Mouse (Mus musculus) layer of hippocampus, postnatal 36 days (tissue): ENCODE data around the gene Gm10188. TPM values are rescaled to one million over a fixed set of nuclear protein-coding genes. Genes with fewer than 3 reads are reported as not detected.
A peak's percentile ranks its signal among the peaks of the same experiment; 100 is the strongest.

Experiments used
- DNase-seq, 2 experiments: peaks; one replicate each; pipeline ENCODE4 v3.0.0; 2022
- total RNA-seq, 2 experiments: library from RNA; stranded (reverse); gene quantifications; 2 replicates each; pipeline ENCODE4 v1.2.3; 2021

The Gm10188 gene
- total RNA-seq = not detected

- no peak for DNase-seq
These were observed at the start of gene Gm10188 for GRCm38 (mm10) chr1:132229667-132230066. Gene Gm10188 (minus strand): TSS chr1:132229767.

DNA sequence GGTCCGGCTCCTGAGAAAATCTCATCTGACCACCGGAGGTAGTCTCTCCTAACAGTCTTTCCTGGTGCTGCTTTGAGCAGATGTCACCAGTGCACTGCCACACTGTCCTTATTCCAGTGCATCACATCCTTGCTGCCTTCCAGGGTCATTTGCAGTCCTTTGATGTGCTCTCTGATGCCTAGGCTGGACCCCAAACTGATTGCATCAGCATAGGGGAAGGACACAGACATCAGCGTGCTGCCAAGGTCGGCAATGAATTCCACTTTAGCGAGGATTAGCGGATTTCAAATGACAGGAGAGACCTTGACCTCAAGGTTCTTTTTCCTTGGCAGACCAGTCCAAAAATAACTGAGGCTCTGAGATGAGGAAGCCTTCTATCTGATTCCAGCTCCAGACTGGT, 47.6 kb upstream of the Gm10188 start:
- DNase-seq = no peak

GRCm38 (mm10) chr1:132276694-132277093, 47.1 kb upstream of the Gm10188 start:
- DNase-seq = no peak

DNA sequence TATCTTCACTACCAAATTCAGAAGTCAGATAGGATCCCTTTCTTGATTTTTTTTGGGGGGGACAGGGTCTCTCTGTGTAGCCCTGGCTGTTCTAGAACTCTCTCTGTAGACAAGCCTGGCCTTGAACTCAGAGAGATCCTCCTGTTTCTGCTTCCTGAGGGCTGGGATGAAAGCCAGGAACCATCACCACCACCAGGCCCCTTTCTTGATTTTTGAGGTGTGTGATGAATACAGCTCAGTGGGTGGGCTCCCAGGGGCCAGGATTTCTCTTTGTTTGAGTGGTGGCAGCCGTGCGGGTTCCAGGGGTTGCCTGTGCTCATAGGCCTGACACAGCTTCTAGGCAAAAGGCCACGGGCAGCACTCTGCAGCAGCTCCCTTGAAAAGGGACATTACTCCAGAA, 41.7 kb upstream of the Gm10188 start:
- no peak for DNase-seq

- no peak for DNase-seq
These were observed 39.0 kb upstream of the Gm10188 start for GRCm38 (mm10) chr1:132268418-132269060.

- DNase-seq = no peak
These were observed 38.4 kb upstream of the Gm10188 start for GRCm38 (mm10) chr1:132267959-132268358.

DNA sequence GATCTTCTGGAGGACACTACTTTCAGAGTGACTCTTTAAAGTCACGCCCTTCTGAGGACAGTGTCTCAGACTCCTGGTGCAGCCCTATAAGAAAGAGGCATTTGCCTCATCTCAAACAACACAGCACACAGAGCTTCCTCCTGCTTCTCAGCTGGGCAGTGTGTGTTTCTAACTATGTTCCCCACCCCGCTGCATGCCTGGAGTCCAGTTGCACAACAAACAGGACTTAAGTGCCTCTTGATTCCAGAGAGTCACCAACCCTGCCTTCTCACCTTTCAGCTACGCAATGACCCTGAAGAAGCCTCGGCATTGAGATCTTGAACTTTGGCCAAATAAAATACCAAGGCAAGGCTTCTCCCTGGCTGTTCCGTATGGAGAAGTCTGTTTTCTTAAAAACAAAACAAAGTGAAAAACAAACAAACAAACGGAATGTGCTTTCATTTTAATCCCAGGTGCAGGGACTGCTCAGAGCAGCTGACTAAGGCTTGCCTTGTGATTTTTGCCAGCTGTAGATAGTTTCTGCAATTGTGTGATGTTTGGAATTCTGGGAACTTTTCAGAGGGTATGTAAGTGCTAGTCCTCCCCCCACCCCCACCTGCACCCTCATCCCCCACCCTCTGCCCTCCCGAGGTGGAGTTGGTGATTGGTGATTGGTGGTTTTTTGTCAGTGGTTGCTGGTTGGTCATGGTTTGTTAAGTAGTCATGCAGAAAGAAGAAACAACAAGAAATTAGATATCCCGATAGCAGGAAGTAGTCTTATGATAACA, 37.4 kb upstream of the Gm10188 start:
- no peak for DNase-seq

GRCm38 (mm10) chr1:132265936-132266335, 36.4 kb upstream of the Gm10188 start:
- no peak for DNase-seq

- DNase-seq = no peak
These were observed 35.8 kb upstream of the Gm10188 start for GRCm38 (mm10) chr1:132265211-132265859.

DNA sequence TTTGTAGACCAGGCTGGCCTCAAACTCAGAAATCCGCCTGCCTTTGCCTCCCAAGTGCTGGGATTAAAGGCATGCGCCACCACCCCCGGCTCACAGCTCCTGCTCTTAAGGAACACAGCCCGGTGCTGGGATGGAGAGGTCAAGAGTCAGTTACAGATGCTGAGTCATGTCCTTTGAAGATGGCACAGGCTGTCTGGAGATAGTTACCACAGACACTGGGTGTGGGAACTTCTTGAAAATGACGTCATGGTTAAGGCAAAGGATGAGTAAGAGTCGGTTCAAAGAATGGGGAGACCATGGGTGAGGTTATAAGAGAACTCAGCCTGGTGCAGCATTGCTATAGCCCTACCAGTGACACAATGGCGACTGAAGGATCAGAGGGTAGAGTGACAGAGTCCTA, 35.0 kb upstream of the Gm10188 start:
- no peak for DNase-seq

DNA sequence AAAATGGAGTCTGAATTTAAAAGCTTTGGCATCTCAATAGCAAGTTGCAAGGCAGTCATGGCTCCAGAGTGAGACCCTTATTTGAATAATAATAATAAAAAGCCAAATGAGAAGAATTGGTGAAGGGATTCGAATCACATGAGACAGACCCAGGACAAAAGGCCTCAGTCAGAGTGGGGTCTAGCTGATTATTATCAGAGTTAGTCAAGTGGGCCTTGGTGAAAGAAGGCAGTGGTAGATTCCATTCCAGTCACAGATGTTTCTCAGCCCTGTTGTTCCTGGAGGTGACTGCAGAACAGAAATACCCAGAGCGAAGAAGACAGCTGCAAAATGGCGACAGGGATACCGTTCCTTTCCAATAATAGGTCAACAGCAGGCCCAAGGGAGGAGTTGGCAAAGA, 34.1 kb upstream of the Gm10188 start:
- no peak for DNase-seq

DNA sequence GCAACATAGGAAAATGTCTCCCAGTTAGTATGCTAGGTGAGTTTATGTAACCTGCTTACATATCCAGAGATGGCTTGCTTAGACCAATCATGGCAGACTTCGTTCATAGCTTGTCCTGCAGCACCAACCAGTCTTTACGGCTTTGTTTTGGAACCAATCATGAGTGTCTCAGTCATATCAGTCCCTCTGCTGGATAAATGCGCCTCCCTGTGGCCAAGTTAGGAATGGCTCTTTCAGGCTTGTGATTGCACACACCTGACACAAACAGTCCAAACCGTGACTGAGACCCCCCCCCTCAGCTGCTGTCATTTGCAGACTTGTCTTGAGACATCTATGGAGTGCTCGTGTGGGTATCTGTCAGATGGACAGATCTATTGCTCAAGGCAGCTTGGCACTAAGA, 31.5 kb upstream of the Gm10188 start:
- no peak for DNase-seq

DNA sequence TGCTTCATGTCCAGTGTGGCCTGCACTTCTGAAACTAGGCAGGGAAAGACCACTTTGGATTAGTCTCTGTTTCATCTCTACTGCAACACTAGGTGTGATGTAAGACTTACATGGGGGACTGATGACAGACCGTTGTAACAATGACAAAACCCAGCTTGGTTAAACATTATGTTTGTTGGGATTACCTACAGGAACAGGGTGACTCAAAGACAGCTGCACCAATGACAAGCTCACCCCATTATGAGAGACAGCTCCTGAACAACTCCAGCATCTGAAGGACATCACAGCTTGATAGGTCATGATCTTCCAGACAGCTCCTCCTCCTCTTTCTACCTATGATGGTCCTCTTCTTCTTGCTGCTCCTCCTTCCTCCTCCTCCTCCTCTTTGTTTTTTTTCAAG, 30.8 kb upstream of the Gm10188 start:
- DNase-seq = no peak

DNA sequence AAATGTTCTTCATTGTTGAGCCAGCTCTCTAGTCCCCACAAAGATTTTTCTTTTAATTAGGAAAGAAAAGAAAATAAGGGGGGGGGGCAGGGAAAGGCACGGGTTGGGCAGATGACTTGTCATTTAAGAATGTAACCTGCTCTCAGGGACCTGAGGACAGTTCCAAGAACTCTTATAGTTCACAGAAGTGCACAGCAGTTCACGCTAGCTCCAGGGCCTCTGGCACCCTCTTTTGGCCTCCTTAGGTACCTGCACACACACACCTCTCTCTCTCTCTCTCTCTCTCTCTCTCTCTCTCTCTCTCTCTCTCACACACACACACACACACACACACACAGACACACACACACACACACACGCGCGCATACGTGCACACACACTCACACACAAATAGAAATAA, 24.9 kb upstream of the Gm10188 start:
- no peak for DNase-seq

- DNase-seq = no peak
These were observed 17.1 kb upstream of the Gm10188 start for GRCm38 (mm10) chr1:132246641-132247040.

DNA sequence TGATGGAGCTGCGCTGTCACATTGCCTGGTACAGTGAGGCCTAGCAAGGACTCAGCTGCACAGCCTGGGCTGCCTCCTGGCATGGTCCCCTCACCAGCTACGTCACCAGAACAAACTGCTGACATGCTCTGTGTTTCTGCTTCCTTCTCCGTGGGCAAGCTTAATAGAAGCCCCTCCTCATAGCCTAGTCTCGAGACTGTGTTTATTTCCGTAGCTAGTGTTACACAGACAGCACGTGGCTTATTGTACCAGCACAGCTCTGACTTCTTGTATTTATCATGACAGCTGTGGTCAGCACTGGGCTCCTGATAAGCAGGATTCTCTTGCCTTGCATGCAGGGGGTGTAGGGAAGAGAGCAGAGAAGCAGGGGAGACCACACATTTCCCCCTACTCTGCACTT, 16.6 kb upstream of the Gm10188 start:
- peak in 1 of 2 experiments; percentile 33 for DNase-seq

DNA sequence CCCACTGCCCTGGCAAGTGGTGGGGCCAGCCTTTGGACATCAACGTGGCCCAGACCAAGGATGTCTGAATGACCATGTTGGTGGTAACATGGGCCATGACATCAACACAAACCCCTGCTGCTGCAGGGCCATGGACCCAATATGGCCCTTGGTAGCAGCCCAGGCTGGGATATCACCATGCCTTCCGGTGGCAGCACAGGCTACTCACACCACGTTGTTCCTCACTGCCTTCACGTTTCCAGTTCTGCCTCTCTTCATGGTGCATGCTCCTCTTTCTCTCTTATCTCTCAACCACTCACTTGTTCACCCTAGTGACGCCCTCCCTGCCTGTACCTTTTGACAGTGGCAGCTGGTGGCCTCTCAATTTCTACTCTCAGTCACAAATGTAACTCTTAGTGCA, 15.4 kb upstream of the Gm10188 start:
- DNase-seq = no peak

DNA sequence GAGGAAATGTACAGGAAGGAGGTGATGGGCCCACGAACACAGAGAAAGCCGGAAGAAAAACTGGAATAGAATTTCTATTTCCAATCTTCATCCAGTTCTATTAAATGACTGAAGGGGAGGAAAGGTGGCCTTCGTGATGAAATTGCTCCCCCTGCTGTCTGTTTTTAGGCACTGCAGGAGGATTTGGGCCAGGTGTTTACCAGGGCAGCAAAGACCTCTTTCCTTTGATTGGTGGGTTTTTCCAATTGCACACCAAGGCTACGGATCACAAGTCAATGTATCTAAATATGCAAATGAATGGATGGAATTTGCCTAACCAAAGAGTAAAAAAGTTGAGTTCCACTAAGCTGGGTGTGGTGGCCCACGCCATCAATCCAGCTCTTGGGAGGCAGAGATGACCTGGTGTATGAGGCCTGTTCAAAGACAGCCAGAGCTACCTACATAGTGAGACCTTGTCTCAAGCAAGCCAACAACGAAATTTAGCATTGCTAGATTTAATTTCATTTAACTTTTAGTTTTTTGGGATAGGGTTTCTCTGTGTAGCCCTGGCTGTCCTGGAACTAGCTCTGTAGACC, 8.1 kb upstream of the Gm10188 start:
- peak; percentile 59 to 71 for DNase-seq

- DNase-seq = no peak
These were observed 5.2 kb upstream of the Gm10188 start for GRCm38 (mm10) chr1:132234757-132235273.

DNA sequence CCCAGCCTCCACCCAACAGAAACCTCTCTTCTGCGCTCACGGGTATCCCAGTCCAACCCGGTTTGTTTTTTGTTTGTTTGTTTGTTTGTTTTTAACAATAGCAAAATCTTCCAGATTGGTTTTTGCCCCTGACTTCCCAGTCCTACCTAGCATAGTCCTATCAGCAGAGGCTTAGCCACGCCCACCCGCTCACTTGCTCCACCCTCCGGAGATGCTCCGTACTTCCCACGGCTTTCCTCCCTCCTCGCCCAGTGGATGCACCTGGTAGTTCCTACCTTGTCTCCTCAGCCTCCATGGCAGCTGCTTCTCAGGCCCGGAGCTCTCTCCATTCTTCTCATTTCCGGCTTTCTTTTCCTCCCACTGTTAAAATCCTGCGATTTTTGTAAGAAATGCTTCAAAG, 4.0 kb upstream of the Gm10188 start:
- DNase-seq = no peak

DNA sequence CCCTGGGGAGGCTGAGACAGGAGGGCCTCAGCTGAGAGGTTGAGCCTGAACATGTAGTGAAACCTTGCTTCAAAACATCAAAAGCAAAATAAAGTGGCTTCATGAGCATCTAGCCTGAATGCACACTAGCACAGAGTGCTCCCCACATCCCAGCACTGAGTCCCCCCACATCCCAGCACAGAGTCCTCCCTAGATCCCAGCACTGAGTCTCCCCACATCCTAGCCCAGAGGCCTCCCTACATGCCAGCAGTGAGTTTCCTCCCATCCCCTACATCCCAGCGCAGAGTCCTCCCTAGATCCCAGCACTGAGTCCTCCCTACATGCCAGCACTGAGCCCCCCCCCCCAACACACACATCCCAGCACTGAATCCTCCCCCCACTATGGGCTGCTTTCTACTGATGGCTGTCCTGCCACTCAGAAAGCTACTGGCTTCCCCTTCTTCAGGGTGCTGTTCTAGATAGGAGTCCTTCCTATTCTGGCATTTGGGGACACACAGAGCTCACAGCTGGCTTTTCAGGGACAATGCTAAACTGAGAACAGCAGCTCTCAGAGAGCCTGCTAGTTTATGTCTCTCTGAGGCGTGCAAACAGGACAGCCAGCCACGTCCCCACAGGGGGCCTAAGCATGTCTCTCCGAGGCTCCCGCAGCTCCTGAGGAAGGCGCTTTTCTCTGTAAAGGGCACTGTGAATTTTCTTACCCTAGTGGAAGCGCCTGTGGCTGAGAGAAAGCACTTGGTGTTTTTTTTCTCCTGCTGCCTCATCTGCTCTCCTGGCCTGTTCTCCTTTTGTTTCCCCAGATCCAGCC, 2.1 kb upstream of the Gm10188 start:
- no peak for DNase-seq
